21 mouse cellular contexts compared by ENCODE assay signal in the genomic region with DNA sequence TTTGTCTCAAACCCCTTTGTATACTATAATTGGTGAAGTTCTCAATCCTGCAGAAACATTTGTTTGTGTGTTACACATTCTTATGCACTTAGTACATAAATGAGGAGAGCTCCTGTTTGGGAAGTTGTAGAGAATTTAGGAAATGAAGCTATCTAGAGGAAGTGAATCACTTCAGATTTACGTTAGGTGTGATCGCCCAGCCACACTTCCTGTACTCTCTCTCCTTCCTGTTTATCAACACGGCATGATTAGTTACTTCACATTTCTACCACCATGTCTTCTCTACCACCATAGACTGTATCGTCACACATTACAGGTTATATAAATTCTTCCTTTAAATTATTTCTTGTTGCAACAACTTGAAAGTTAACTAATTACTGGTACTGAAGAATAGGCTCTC.
"Had no signal": no experiment of that assay in that cellular context is flagged by ENCODE, and none has a peak within 500 bp of the region (broad histone marks: within the 10 kb centered on the region; RNA-seq: fewer than 3 reads in every experiment).

No protein-coding gene starts in this region.

- H3K9me3 ChIP-seq: intestine, embryonic 15.5 days; limb, embryonic 10.5 days; limb, embryonic 13.5 days; liver, embryonic 13.5 days; neural tube, embryonic 13.5 days; stomach, embryonic 15.5 days had no signal

- H3K36me3 ChIP-seq: intestine, embryonic 15.5 days; limb, embryonic 10.5 days; limb, embryonic 13.5 days; liver, embryonic 13.5 days; neural tube, embryonic 13.5 days; stomach, embryonic 15.5 days had no signal

- H3K4me3 ChIP-seq: intestine, embryonic 15.5 days; layer of hippocampus, adult 2 months; limb, embryonic 10.5 days; limb, embryonic 13.5 days; liver, embryonic 13.5 days; neural tube, embryonic 13.5 days; stomach, embryonic 15.5 days had no signal

- H3K4me1 ChIP-seq: intestine, embryonic 15.5 days; limb, embryonic 10.5 days; limb, embryonic 13.5 days; liver, embryonic 13.5 days; neural tube, embryonic 13.5 days; stomach, embryonic 15.5 days had no signal

- H3K27me3 ChIP-seq: intestine, embryonic 15.5 days; limb, embryonic 13.5 days; liver, embryonic 13.5 days; neural tube, embryonic 13.5 days; stomach, embryonic 15.5 days had no signal

- H3K27ac ChIP-seq: intestine, embryonic 15.5 days; layer of hippocampus, adult 2 months; limb, embryonic 10.5 days; limb, embryonic 13.5 days; liver, embryonic 13.5 days; macrophage; neural tube, embryonic 13.5 days; stomach, embryonic 15.5 days had no signal

- DNase-seq: kidney, adult 11 months; kidney, adult 8-10 months; kidney, postnatal 25 days; layer of hippocampus, adult 9-11 months; liver; liver, embryonic 13.5 days; lung, embryonic 14.5 days; midbrain, embryonic 14.5 days; right cerebral cortex, adult 18-20 months; right cerebral cortex, postnatal 14 days; right cerebral cortex, postnatal 4 days; thymus, postnatal 25 days had no signal

- H3K9ac ChIP-seq: intestine, embryonic 15.5 days; limb, embryonic 13.5 days; liver, embryonic 13.5 days; lung, embryonic 14.5 days; neural tube, embryonic 13.5 days; stomach, embryonic 15.5 days had no signal

- H3K4me2 ChIP-seq: intestine, embryonic 15.5 days; limb, embryonic 13.5 days; liver, embryonic 13.5 days; lung, embryonic 14.5 days; midbrain, embryonic 11.5 days; neural tube, embryonic 13.5 days; stomach, embryonic 15.5 days had no signal

- ATAC-seq: intestine, embryonic 15.5 days; lung, postnatal 0 days had no signal
